Mouse (Mus musculus) heart, adult 8-10 months (tissue): ENCODE results near the gene Gkn3. TPM values are rescaled to one million over a fixed set of nuclear protein-coding genes. Genes with fewer than 3 reads are reported as not detected.

ENCODE experiments used
- DNase-seq: peaks from one replicate; pipeline ENCODE4 v3.0.0; 2022; ENCODE audit warnings: low spot score
- total RNA-seq, 4 experiments: library from RNA; stranded (reverse); gene quantifications; 2 replicates each; pipeline ENCODE4 v1.2.4; 2022

Gkn3 gene
- 1 to 10 TPM in 3 of 4 experiments, under 1 TPM in 1; 0.53 to 2.5 (median 1.5) TPM for total RNA-seq

GRCm38 (mm10) chr6:87388877-87389276 is at the start of gene Gkn3:
TSS of gene Gkn3 (minus strand) at chr6:87388935.
- no peak for DNase-seq

GRCm38 (mm10) chr6:87436745-87437144 is 48.0 kb upstream of the Gkn3 start:
- no peak for DNase-seq

GRCm38 (mm10) chr6:87435791-87436190 is 47.1 kb upstream of the Gkn3 start:
- no peak for DNase-seq

- DNase-seq, result no peak
These were observed 39.8 kb upstream of the Gkn3 start, which contains the start of gene Bmp10 for GRCm38 (mm10) chr6:87428487-87429044. TSS of gene Bmp10 (plus strand) at chr6:87428994.

GRCm38 (mm10) chr6:87427616-87428015 is 38.9 kb upstream of the Gkn3 start:
- no peak for DNase-seq

- no peak for DNase-seq
These were observed 38.2 kb upstream of the Gkn3 start for GRCm38 (mm10) chr6:87426954-87427353.

GRCm38 (mm10) chr6:87424037-87424816 is 35.5 kb upstream of the Gkn3 start:
- DNase-seq, result peak; percentile 8

- DNase-seq, result no peak
These were observed 33.6 kb upstream of the Gkn3 start for GRCm38 (mm10) chr6:87422304-87422703.

GRCm38 (mm10) chr6:87412011-87412410 is 23.3 kb upstream of the Gkn3 start:
- DNase-seq, result no peak

- DNase-seq, result no peak
These were observed 12.7 kb upstream of the Gkn3 start for GRCm38 (mm10) chr6:87401456-87401855.

GRCm38 (mm10) chr6:87399886-87400566 is 11.3 kb upstream of the Gkn3 start:
- DNase-seq, result no peak

GRCm38 (mm10) chr6:87399137-87399536 is 10.4 kb upstream of the Gkn3 start:
- peak; percentile 56 for DNase-seq

GRCm38 (mm10) chr6:87394783-87395182 is 6.0 kb upstream of the Gkn3 start:
- no peak for DNase-seq

- DNase-seq, result no peak
These were observed 4.9 kb upstream of the Gkn3 start for GRCm38 (mm10) chr6:87393466-87394205.

- no peak for DNase-seq
These were observed 787 bp upstream of the Gkn3 start for GRCm38 (mm10) chr6:87389455-87389989.

- DNase-seq, result no peak
These were observed 2.1 kb downstream of the Gkn3 start for GRCm38 (mm10) chr6:87386681-87387080.

GRCm38 (mm10) chr6:87386203-87386602 is 2.5 kb downstream of the Gkn3 start:
- DNase-seq, result peak; percentile 57

- DNase-seq, result no peak
These were observed 4.0 kb downstream of the Gkn3 start for GRCm38 (mm10) chr6:87384761-87385160.

- no peak for DNase-seq
These were observed 4.6 kb downstream of the Gkn3 start for GRCm38 (mm10) chr6:87383926-87384691.

GRCm38 (mm10) chr6:87373057-87373456 is 15.7 kb downstream of the Gkn3 start, which contains the start of gene Gkn2:
TSS of gene Gkn2 (plus strand) at chr6:87373357.
- DNase-seq, result no peak

- no peak for DNase-seq
These were observed 19.5 kb downstream of the Gkn3 start for GRCm38 (mm10) chr6:87369223-87369622.
